Mouse (Mus musculus) embryonic facial prominence, embryonic 13.5 days (tissue): ENCODE results near the gene Hspa12a. TPM values are rescaled to one million over a fixed set of nuclear protein-coding genes. Genes with fewer than 3 reads are reported as not detected.

Experiments
- ATAC-seq: fragments of 200-750 bp; cut with Nextera tagmentation; 2 replicates; pipeline ENCODE4 v1.8.0; 2017; ENCODE audit warnings: low read depth; ENCODE audit not compliant: insufficient number of reproducible peaks, insufficient read depth, low FRiP score, low TSS enrichment
- H3K27ac ChIP-seq: fragments of 300-500 bp; sonication (generic); 2 replicates; pipeline ENCODE4 v1.5.1; 2015; ENCODE audit warnings: moderate library complexity, mild to moderate bottlenecking, inconsistent platforms
- H3K27me3 ChIP-seq: fragments of 300-500 bp; sonication (generic); 2 replicates; pipeline ENCODE4 v1.6.1; 2015; ENCODE audit warnings: mild to moderate bottlenecking, inconsistent platforms
- H3K36me3 ChIP-seq: fragments of 300-500 bp; sonication (generic); 2 replicates; pipeline ENCODE4 v1.6.1; 2015; ENCODE audit warnings: mild to moderate bottlenecking, inconsistent platforms
- H3K4me1 ChIP-seq: fragments of 300-500 bp; sonication (generic); 2 replicates; pipeline ENCODE4 v1.6.1; 2015; ENCODE audit warnings: inconsistent platforms
- H3K4me2 ChIP-seq: fragments of 300-500 bp; sonication (generic); 2 replicates; pipeline ENCODE4 v1.6.1; 2015; ENCODE audit warnings: moderate library complexity, mild to moderate bottlenecking, inconsistent platforms
- H3K4me3 ChIP-seq: fragments of 300-500 bp; sonication (generic); 2 replicates; pipeline ENCODE4 v1.5.1; 2015; ENCODE audit warnings: mild to moderate bottlenecking, inconsistent platforms
- H3K9ac ChIP-seq: fragments of 300-500 bp; sonication (generic); 2 replicates; pipeline ENCODE4 v1.6.1; 2015; ENCODE audit warnings: mild to moderate bottlenecking, inconsistent platforms
- H3K9me3 ChIP-seq: fragments of 300-500 bp; sonication (generic); 2 replicates; pipeline ENCODE4 v1.6.1; 2016; ENCODE audit warnings: inconsistent platforms
- WGBS: fragments of 180-500 bp; shearing (Covaris S2); methylation state at CpG from one replicate; pipeline ENCODE4 v1.1.7; 2015; ENCODE audit warnings: mixed read lengths; 5-methylcytosine and 5-hydroxymethylcytosine counted together
- polyA plus RNA-seq: library from polyadenylated mRNA; unstranded; fragments of >200 nt; fragmentation: Nextera tagmentation; extraction: Ambion mirVana; gene quantifications from 2 replicates; pipeline ENCODE4 v1.2.1, GENCODE M21; 2015

Gene Hspa12a
- polyA plus RNA-seq, 1 experiment from 2014 or later = 3.8 TPM

- H3K9ac ChIP-seq = no peak overlapping the region
- H3K36me3 ChIP-seq = no peaks in the 10 kb centered on the region
- ATAC-seq = no peak
- H3K9me3 ChIP-seq = no peaks in the 10 kb centered on the region
- H3K27me3 ChIP-seq = peaks cover 17% of the 10 kb centered on the region
- H3K4me2 ChIP-seq = no peak overlapping the region
- no peak overlapping the region for H3K4me3 ChIP-seq
- WGBS = 58% methylated on average over 3 of the region's 3 CpGs
- H3K27ac ChIP-seq = no peak overlapping the region
- H3K4me1 ChIP-seq = peaks cover 7% of the 10 kb centered on the region
Observed at GRCm38 (mm10) chr19:58854899-58855298, 88.6 kb downstream of the Hspa12a start.

- H3K36me3 ChIP-seq = no peaks in the 10 kb centered on the region
- H3K27ac ChIP-seq = no peak overlapping the region
- H3K9ac ChIP-seq = no peak overlapping the region
- no peaks in the 10 kb centered on the region for H3K9me3 ChIP-seq
- ATAC-seq = no peak
- no peaks in the 10 kb centered on the region for H3K4me1 ChIP-seq
- no peak overlapping the region for H3K4me2 ChIP-seq
- H3K27me3 ChIP-seq = 0 out of 2 replicates have a peak, but pooled peaks cover 4% of the 10 kb centered on the region
- WGBS = 84% methylated on average over 10 of the region's 10 CpGs
- no peak overlapping the region for H3K4me3 ChIP-seq
Observed at GRCm38 (mm10) chr19:58853036-58853735, 90.3 kb downstream of the Hspa12a start.

GRCm38 (mm10) chr19:58850719-58851466, 92.6 kb downstream of the Hspa12a start:
- no peak for ATAC-seq
- Histone ChIP-seq H3K9ac (no peak overlapping the region), H3K4me3 (no peak overlapping the region), H3K4me1 (no peaks in the 10 kb centered on the region), H3K36me3 (no peaks in the 10 kb centered on the region), H3K27me3 (no peaks in the 10 kb centered on the region), H3K4me2 (no peak overlapping the region), H3K27ac (no peak overlapping the region), H3K9me3 (no peaks in the 10 kb centered on the region)
- 69% methylated on average over 7 of the region's 7 CpGs for WGBS

GRCm38 (mm10) chr19:58849333-58850131, 93.9 kb downstream of the Hspa12a start:
- no peak overlapping the region for H3K27ac ChIP-seq
- no peak overlapping the region for H3K9ac ChIP-seq
- H3K4me2 ChIP-seq = no peak overlapping the region
- H3K36me3 ChIP-seq = no peaks in the 10 kb centered on the region
- H3K4me3 ChIP-seq = no peak overlapping the region
- H3K4me1 ChIP-seq = no peaks in the 10 kb centered on the region
- no peaks in the 10 kb centered on the region for H3K27me3 ChIP-seq
- 81% methylated on average over 13 of the region's 13 CpGs for WGBS
- no peak for ATAC-seq
- H3K9me3 ChIP-seq = no peaks in the 10 kb centered on the region

GRCm38 (mm10) chr19:58843606-58844005, 99.8 kb downstream of the Hspa12a start:
- H3K27me3 ChIP-seq = peaks cover 11% of the 10 kb centered on the region; the same call in 1 of the 2 replicates
- H3K36me3 ChIP-seq = no peaks in the 10 kb centered on the region
- peaks cover 22% of the 10 kb centered on the region for H3K4me1 ChIP-seq
- 79% methylated on average over 3 of the region's 3 CpGs for WGBS
- ATAC-seq = no peak
- no peak overlapping the region for H3K4me3 ChIP-seq
- no peak overlapping the region for H3K9ac ChIP-seq
- H3K4me2 ChIP-seq = no peak overlapping the region
- H3K9me3 ChIP-seq = no peaks in the 10 kb centered on the region
- H3K27ac ChIP-seq = no peak overlapping the region

GRCm38 (mm10) chr19:58840721-58841271, 102.7 kb downstream of the Hspa12a start:
- peaks cover 18% of the 10 kb centered on the region for H3K27me3 ChIP-seq
- peaks cover 22% of the 10 kb centered on the region for H3K4me1 ChIP-seq
- no peak for ATAC-seq
- 79% methylated on average over 5 of the region's 5 CpGs for WGBS
- H3K4me2 ChIP-seq = no peak overlapping the region
- no peak overlapping the region for H3K27ac ChIP-seq
- H3K9me3 ChIP-seq = no peaks in the 10 kb centered on the region
- no peak overlapping the region for H3K4me3 ChIP-seq
- no peaks in the 10 kb centered on the region for H3K36me3 ChIP-seq
- no peak overlapping the region for H3K9ac ChIP-seq

GRCm38 (mm10) chr19:58839806-58840205, 103.6 kb downstream of the Hspa12a start:
- H3K4me1 ChIP-seq = peaks cover 22% of the 10 kb centered on the region
- no peak overlapping the region for H3K4me3 ChIP-seq
- H3K36me3 ChIP-seq = no peaks in the 10 kb centered on the region
- H3K9ac ChIP-seq = no peak overlapping the region
- no peak for ATAC-seq
- 0 out of 2 replicates have a peak overlapping the region, but pooled peaks have one; percentile 36 for H3K27ac ChIP-seq
- 28% methylated on average over 4 of the region's 4 CpGs for WGBS
- H3K27me3 ChIP-seq = peaks cover 18% of the 10 kb centered on the region
- no peaks in the 10 kb centered on the region for H3K9me3 ChIP-seq
- H3K4me2 ChIP-seq = no peak overlapping the region

- no peak overlapping the region for H3K9ac ChIP-seq
- no peaks in the 10 kb centered on the region for H3K36me3 ChIP-seq
- H3K27ac ChIP-seq = no peak overlapping the region
- ATAC-seq = no peak
- no peaks in the 10 kb centered on the region for H3K9me3 ChIP-seq
- no peak overlapping the region for H3K4me2 ChIP-seq
- H3K4me1 ChIP-seq = peaks cover 22% of the 10 kb centered on the region
- peaks cover 18% of the 10 kb centered on the region for H3K27me3 ChIP-seq
- 40% methylated on average over 3 of the region's 3 CpGs for WGBS
- H3K4me3 ChIP-seq = no peak overlapping the region
Observed at GRCm38 (mm10) chr19:58839345-58839744, 104.1 kb downstream of the Hspa12a start.

- Histone ChIP-seq H3K9ac (no peak overlapping the region), H3K4me2 (no peak overlapping the region), H3K4me1 (peaks cover 22% of the 10 kb centered on the region), H3K27ac (no peak overlapping the region; the same call in 1 of the 2 replicates), H3K27me3 (peaks cover 18% of the 10 kb centered on the region), H3K36me3 (no peaks in the 10 kb centered on the region), H3K4me3 (no peak overlapping the region), H3K9me3 (no peaks in the 10 kb centered on the region)
- WGBS = 75% methylated on average over 9 of the region's 9 CpGs
- no peak for ATAC-seq
Observed at GRCm38 (mm10) chr19:58838706-58839105, 104.7 kb downstream of the Hspa12a start.

GRCm38 (mm10) chr19:58833639-58834180, 109.7 kb downstream of the Hspa12a start:
- H3K27me3 ChIP-seq = peaks cover 8% of the 10 kb centered on the region; the same call in 1 of the 2 replicates
- no peaks in the 10 kb centered on the region for H3K9me3 ChIP-seq
- H3K4me1 ChIP-seq = peaks cover under 1% of the 10 kb centered on the region
- 72% methylated on average over 13 of the region's 13 CpGs for WGBS
- no peak overlapping the region for H3K27ac ChIP-seq
- no peak overlapping the region for H3K4me2 ChIP-seq
- no peak overlapping the region for H3K4me3 ChIP-seq
- no peak overlapping the region for H3K9ac ChIP-seq
- ATAC-seq = no peak
- no peaks in the 10 kb centered on the region for H3K36me3 ChIP-seq

- Histone ChIP-seq H3K36me3 (no peaks in the 10 kb centered on the region), H3K9ac (no peak overlapping the region), H3K9me3 (no peaks in the 10 kb centered on the region), H3K4me2 (no peak overlapping the region), H3K27me3 (peaks cover 6% of the 10 kb centered on the region; the same call in 1 of the 2 replicates), H3K4me1 (no peaks in the 10 kb centered on the region), H3K27ac (no peak overlapping the region), H3K4me3 (no peak overlapping the region)
- no peak for ATAC-seq
- 70% methylated on average over 2 of the region's 2 CpGs for WGBS
Observed at GRCm38 (mm10) chr19:58832988-58833387, 110.5 kb downstream of the Hspa12a start.
